Mouse (Mus musculus) ES-E14 (cell line): ENCODE measurements around the gene Masp2.

Experiments used
- CHD2 ChIP-seq: IDR thresholded peaks from 2 replicates; pipeline ENCODE4 v1.6.1; 2014; ENCODE audit warnings: mild to moderate bottlenecking, low read depth, low read length, inconsistent platforms
- ZC3H11A ChIP-seq: IDR thresholded peaks from 2 replicates; pipeline ENCODE4 v1.6.1; 2012; ENCODE audit warnings: low read depth, mild to moderate bottlenecking, inconsistent platforms, low read length, borderline replicate concordance

- no peak for TF ChIP-seq CHD2
- TF ChIP-seq ZC3H11A: no peak
Observed at GRCm38 (mm10) chr4:148641121-148641520, 38.8 kb downstream of the Masp2 start.
